Mouse (Mus musculus): ENCODE results near the gene Slc4a2. TPM values are rescaled to one million over a fixed set of nuclear protein-coding genes. Genes with fewer than 3 reads are reported as not detected.

The Slc4a2 gene
- total RNA-seq, 2 experiments from 2014 or later: 20.9 to 29.3 TPM

Other genes with a start within 250 kb of the Slc4a2 start
- gene Kcnh2, start 72.2 kb upstream of the Slc4a2 start, total RNA-seq (2014; fragmentation: Nextera tagmentation): not detected in 2 replicates
- gene Kcnh2, start 72.2 kb upstream of the Slc4a2 start, total RNA-seq (2017): not detected in 2 replicates
- gene Nos3, start 59.0 kb upstream of the Slc4a2 start, total RNA-seq (2014; fragmentation: Nextera tagmentation): 0.56 TPM in 1 of 2 replicates, not detected in the other
- not detected in 2 replicates for gene Nos3, start 59.0 kb upstream of the Slc4a2 start, total RNA-seq (2017)
- gene Atg9b, start 31.7 kb upstream of the Slc4a2 start, total RNA-seq (2014; fragmentation: Nextera tagmentation): 1.8 and 4.0 TPM in 2 replicates
- gene Atg9b, start 31.7 kb upstream of the Slc4a2 start, total RNA-seq (2017): 4.0 and 5.3 TPM in 2 replicates
- gene Abcb8, start 30.2 kb upstream of the Slc4a2 start, total RNA-seq (2014; fragmentation: Nextera tagmentation): 17.6 and 56.8 TPM in 2 replicates
- gene Abcb8, start 30.2 kb upstream of the Slc4a2 start, total RNA-seq (2017): 14.4 and 23.9 TPM in 2 replicates
- gene Asic3, start 10.4 kb upstream of the Slc4a2 start, total RNA-seq (2014; fragmentation: Nextera tagmentation): not detected in 2 replicates
- gene Asic3, start 10.4 kb upstream of the Slc4a2 start, total RNA-seq (2017): not detected in 2 replicates
- gene Cdk5, start 307 bp upstream of the Slc4a2 start, total RNA-seq (2014; fragmentation: Nextera tagmentation): 24.4 and 36.9 TPM in 2 replicates
- 20.7 and 22.4 TPM in 2 replicates for gene Cdk5, start 307 bp upstream of the Slc4a2 start, total RNA-seq (2017)
- 53.8 and 75.7 TPM in 2 replicates for gene Fastk, start 21.4 kb downstream of the Slc4a2 start, total RNA-seq (2014; fragmentation: Nextera tagmentation)
- 15.9 and 23.3 TPM in 2 replicates for gene Fastk, start 21.4 kb downstream of the Slc4a2 start, total RNA-seq (2017)
- gene Tmub1, start 24.0 kb downstream of the Slc4a2 start, total RNA-seq (2014; fragmentation: Nextera tagmentation): 6.4 and 18.7 TPM in 2 replicates
- 8.8 and 11.1 TPM in 2 replicates for gene Tmub1, start 24.0 kb downstream of the Slc4a2 start, total RNA-seq (2017)
- gene Agap3, start 28.3 kb downstream of the Slc4a2 start, total RNA-seq (2014; fragmentation: Nextera tagmentation): 21.5 and 26.8 TPM in 2 replicates
- gene Agap3, start 28.3 kb downstream of the Slc4a2 start, total RNA-seq (2017): 19.4 and 31.8 TPM in 2 replicates
- not detected in 2 replicates for gene Gbx1, start 103.4 kb downstream of the Slc4a2 start, total RNA-seq (2014; fragmentation: Nextera tagmentation)
- gene Gbx1, start 103.4 kb downstream of the Slc4a2 start, total RNA-seq (2017): not detected in 2 replicates
- not detected in 2 replicates for gene Asb10, start 117.1 kb downstream of the Slc4a2 start, total RNA-seq (2014; fragmentation: Nextera tagmentation)
- gene Asb10, start 117.1 kb downstream of the Slc4a2 start, total RNA-seq (2017): not detected in 2 replicates
- not detected in 2 replicates for gene 4931409K22Rik, start 133.0 kb downstream of the Slc4a2 start, total RNA-seq (2014; fragmentation: Nextera tagmentation)
- not detected in 2 replicates for gene 4931409K22Rik, start 133.0 kb downstream of the Slc4a2 start, total RNA-seq (2017)
- 51.6 and 74.3 TPM in 2 replicates for gene Abcf2, start 153.6 kb downstream of the Slc4a2 start, total RNA-seq (2014; fragmentation: Nextera tagmentation)
- gene Abcf2, start 153.6 kb downstream of the Slc4a2 start, total RNA-seq (2017): 98.3 and 98.8 TPM in 2 replicates
- gene Chpf2, start 162.9 kb downstream of the Slc4a2 start, total RNA-seq (2014; fragmentation: Nextera tagmentation): 17.8 and 17.9 TPM in 2 replicates
- gene Chpf2, start 162.9 kb downstream of the Slc4a2 start, total RNA-seq (2017): 10.4 and 29.2 TPM in 2 replicates
- not detected in 2 replicates for gene Smarcd3, start 200.6 kb downstream of the Slc4a2 start, total RNA-seq (2014; fragmentation: Nextera tagmentation)
- 0.05 and 0.34 TPM in 2 replicates for gene Smarcd3, start 200.6 kb downstream of the Slc4a2 start, total RNA-seq (2017)

Measured in granulocyte monocyte progenitor cell, adult 5-6 weeks (primary cell).